Mouse (Mus musculus) adrenal gland, postnatal 14 days (tissue): ENCODE measurements around the gene Sv2b. TPM values are rescaled to one million over a fixed set of nuclear protein-coding genes. Genes with fewer than 3 reads are reported as not detected.
"Not testable (repeated sequence)": the region's sequence is repeated elsewhere in the genome, so short reads cannot be mapped to it uniquely, and the experiment has no call there.

ENCODE experiments used
- DNase-seq: peaks from one replicate; pipeline ENCODE4 v3.0.0; 2021; ENCODE audit warnings: mixed read lengths
- long read RNA-seq, 2 experiments: library from polyadenylated mRNA; stranded (forward); transcript quantifications; one replicate each; pipeline ENCODE4 v2.0.0; 2021
- total RNA-seq: library from RNA; stranded (reverse); gene quantifications from 2 replicates; pipeline ENCODE4 v1.2.3, GENCODE M21; 2021

Sv2b gene
- total RNA-seq, result 0.45 and 0.67 TPM in 2 replicates
- long read RNA-seq, experiment 1, result 0 reads
- long read RNA-seq, experiment 2, result 0 reads

DNA sequence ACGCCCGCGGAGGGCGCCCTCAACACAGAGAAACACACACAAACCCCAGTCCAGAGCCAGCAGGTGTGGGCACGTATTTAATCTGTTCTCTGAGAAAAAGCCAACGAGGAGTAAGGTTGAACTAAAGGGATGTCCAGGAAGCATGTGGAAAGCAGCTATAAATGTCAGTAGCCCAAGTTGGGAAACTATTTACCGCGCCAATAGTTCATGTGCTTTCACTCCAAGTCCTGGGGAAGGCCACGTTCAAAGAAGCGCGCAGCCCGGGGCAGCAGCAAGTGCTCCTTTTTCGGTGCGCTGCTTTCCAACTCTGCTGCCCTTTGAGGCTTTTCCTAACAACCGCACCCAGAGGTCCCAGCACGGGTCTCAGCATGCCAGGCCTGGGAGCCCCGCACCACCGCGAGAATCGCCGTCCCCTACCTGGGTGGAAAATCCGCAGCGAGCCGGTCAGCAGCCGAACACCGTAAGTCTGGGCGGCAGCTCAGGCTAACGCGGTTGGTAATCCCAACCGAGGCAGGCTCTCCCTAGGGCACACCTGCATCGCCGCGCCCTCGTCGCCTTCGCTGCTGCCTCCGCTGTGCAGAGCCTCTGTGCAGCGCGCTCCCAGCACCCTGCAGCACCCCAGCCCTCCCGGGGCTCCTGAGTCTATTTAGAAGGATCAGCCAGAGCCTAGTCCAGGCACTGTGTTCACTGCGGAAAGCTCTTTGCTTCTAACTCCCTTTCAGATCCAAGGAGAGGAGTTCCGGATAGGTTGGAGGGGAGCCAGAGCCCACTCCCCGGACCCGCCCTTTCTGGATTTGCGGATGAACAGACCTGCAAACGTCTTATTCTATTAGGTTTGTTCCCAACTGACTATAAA, at the start of gene Sv2b:
Gene Sv2b, minus strand, starts transcription at position 806 of the 856 bp plus-strand sequence.
- peak; percentile 26 for DNase-seq

DNA sequence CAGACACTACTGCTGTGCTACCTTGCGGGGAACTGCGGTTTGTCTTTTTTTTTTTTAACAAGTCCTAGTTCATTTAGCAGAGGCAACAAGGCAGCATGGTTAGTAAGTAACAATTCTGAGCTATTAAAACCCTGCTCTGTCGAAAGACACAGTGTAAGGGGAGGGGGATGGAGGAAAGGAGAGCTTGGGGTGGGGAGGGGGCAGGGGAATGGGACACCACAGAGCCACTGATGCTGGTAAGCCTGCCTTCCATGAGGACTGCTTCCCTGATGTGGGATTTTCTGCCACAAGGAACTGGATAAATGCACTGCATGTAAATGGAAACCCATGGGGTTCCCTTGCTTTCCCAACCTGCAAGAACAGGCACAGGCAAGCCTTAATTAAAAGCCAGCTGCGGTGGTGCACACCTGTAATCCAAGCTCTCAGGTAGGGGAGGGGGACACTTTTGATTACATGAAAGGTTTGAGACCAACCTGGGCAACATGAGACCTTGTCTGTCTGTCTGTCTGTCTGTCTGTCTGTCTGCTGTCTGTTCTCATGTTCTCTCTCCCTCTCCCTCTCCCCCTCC, 49.3 kb upstream of the Sv2b start:
- no peak for DNase-seq

- DNase-seq, result no peak
Observed at GRCm38 (mm10) chr7:75355521-75355920, 46.5 kb upstream of the Sv2b start.

DNA sequence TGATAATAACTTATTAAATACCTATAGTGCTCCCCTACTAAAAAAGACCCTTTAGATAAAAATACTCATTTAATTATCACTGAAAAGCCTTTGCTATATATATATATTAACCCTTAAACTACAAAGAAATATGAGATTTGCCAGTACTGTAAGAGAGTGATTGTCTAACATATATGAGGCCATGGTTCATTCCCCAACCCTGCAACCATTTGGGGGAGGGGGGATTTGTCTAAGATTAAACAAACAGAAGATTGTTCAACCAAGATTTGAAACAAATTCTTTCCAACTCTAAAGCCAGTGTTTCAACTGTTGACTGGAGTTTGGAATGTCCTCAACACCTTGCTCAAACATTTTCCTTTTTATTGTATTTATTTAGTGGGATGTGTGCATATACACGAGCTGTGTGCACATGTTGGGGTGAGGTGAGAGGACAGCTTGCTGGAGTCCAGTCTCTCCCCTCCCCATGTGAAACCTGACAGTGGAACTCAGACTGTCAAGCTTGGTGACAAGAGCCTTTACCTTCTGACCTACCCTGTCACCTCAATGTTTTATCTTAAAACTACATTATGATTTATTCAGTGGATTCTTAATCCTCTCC, 43.8 kb upstream of the Sv2b start:
- no peak for DNase-seq

- no peak for DNase-seq
Observed at GRCm38 (mm10) chr7:75350172-75350571, 41.1 kb upstream of the Sv2b start.

DNA sequence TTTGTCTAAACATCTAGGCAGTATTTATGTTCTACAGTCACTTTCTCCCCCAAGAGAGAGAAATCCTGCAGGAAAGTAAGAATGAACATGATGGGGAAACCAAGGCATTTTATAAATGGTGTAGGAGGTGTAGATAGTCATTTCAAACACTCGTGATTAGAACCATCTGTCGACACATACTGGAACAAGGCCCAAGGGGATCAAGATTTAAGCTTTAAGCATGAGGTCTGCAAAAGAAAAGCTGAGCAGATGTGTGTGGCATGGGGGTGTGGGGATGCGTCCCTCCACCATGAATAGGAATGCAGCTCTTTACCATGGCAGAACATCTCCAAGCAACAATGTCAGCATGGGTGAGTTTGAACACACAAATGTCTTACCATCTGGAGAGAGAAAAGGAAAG, 23.2 kb upstream of the Sv2b start:
- DNase-seq, result no peak

DNA sequence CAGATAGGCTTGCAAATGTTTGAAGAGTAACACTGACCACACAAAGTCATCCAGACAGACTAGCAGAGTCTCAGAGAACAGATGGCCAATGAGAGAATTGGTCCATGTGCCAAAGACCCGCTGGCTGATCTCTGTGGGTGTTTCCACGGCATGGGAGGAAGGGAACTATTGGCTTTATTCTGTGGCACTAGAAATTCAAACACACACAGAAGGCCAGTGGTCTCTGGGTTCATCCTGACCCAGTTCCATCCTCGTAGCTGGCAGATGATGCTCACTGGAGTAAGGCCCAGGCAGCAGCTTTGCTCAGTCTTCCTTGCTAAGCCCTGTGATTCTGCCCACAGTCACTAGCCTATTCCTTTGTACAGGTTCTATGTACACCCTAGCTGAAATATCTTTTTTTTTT, 20.7 kb upstream of the Sv2b start:
- no peak for DNase-seq

DNA sequence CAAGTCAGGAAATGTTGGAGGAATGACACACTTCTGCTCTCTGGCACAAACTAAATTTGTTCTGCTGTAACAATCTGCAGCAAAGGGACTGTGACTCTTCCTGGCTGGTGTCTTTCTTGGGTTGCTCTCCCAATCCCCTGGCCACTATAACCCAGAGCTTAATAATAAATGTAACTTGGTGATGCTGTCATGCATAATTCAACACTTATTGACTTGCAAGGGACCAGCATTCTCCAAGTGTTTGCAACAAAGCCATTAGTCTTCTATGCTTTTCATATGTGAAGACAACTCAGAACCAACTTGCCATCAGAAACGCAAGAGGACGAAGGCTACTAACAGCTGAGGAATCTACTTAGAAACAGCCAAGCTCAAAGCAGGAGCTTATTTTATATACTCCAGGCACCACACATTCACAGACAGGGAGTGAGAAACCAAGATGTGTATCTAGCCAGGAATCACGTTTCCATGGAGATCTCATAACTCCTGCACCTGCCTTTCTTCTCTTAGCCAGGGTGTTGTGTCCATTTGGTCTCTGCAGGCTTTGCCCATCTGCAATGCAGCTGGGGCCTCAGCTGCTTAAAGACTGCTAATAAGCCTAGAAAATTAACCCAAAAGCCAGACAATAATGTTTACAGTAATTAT, 19.8 kb upstream of the Sv2b start:
- DNase-seq, result no peak

DNA sequence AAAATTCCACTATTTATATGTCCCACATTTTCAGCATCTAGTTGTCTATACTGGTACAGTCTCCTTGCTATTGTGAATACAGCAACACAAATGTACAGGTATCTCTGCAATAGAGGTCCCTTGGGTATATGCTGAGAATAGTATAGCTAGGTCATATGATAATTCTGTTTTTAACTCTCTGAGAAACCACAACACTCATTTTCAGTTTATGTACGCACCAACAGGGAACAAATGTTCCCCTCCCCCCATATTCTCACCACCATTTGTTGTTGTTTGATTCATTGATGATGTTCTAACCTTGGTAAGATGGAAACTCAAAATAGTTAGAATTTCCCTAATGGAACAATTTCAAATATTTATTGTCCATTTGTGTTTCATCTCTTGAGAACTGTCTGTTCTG, 16.2 kb upstream of the Sv2b start:
- DNase-seq, result no peak

DNA sequence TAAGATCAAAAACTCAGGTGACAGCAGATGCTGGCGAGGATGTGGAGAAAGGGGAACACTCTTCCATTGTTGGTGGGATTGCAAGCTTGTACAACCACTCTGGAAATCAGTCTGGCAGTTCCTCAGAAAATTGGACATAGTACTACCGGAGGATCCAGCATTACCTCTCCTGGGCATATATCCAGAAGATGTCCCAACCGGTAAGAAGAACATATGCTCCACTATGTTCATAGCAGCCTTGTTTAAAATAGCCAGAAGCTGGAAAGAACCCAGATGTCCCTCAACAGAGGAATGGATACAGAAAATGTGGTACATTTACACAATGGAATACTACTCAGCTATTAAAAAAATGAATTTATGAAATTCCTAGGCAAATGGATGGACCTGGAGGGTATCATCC, 13.7 kb upstream of the Sv2b start:
- DNase-seq, result not testable (repeated sequence)

- DNase-seq, result no peak
Observed at GRCm38 (mm10) chr7:75320009-75320408, 10.9 kb upstream of the Sv2b start.

DNA sequence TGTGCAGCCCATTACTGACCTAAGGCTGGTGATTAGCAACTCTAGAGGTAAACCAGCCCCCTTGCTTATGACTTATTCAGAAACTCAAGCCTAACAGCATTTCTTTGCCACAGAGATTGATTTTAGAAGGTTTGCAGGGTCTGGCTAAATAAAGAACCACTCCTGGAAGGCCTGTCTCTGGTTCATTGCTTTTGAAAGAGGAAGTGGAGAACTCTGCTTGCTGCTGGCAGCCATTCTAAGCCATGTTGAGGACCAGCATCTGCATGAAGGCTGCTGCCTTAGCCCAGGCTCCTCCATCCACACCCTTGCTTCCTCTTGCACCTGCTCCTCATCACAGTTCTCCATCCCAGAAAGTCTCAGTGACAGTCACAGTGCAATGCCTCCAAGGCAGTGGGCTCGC, 9.3 kb upstream of the Sv2b start:
- no peak for DNase-seq

GRCm38 (mm10) chr7:75314873-75315272, 5.8 kb upstream of the Sv2b start:
- no peak for DNase-seq

DNA sequence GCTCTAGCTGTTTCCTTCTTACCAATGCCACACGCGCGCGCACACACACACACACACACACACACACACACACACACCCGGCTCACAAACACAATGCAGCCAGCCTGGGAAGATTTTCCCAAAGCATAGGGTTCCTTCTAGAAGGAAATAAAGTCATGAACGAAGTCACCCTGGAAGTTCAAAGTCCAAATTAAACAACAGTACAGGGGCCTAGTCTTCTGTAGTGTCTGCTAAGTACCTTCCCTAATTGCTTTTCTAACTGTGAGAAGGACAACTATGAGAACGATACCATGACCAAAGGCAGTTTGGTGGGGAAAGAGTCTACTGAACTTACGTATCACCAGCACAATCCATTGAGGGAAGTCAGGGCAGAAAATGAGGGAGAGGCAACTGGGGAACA, 508 bp upstream of the Sv2b start:
- DNase-seq, result no peak

DNA sequence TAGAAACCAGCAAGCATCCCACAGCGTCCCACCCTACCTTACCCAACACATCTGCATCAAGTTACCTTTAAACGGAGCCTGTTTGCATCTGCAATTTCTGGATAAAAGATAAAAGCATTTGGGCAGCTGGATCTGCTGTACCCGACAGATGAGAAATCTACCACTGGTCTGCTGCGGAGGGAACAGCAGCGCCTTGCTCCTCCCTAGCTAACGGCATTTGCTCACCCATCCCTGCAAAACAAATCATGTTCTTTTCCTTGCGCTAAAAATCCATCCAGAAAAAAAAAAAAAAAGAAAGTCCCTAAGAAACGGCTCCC, 964 bp downstream of the Sv2b start:
- peak; percentile 4 for DNase-seq

DNA sequence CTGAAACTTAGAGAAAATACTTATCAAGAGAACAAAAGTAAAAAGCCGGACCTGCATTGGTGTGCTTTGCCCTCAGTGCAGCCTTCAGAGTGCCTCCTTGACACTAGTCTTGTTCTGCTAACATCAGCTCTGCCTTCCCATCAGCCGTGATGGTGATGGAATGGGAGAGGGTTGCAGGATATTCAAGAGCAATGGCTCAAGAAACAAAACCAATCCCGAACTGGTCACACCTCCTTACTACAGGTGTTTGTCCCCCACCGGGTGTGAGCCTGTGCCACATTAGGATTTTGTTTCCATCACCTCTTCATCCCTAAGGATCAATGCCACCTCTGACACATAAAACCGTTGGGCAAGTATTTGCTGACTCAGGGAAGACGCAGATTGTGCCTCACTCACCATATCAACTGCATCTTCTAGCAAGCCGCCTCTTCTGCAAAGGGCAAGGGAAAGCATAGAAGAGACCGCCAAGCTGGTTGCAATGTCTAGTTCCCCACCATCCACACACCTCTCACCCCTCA, 1.4 kb downstream of the Sv2b start:
- no peak for DNase-seq

DNA sequence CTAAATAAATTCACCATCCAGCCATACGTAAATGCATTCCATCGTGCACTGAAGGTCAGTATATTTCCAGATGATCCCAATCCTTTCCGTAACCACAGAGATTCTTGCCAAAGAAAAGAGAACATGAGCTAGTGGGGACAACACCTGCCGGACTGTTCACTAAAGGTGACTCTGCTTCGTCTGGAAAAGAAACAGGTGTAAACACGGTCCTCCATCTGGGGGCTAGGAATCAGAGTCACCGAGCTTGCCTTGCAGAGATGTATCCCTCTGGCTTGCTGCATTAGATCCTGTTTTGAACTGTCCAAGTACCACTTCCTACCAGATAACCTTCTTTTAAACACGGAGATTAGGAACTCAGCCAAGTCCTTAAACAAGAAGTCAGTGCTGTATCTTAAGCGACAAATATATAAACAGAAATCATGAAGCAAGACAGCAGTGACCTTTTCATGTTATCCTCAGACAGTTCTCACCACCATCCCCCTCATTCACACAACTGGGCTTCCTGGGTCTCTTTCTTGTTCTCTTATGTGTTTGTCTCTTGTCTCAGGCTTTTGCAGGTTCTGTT, 3.1 kb downstream of the Sv2b start:
- DNase-seq, result no peak

GRCm38 (mm10) chr7:75302523-75303215, 6.4 kb downstream of the Sv2b start:
- DNase-seq, result peak; percentile 56

GRCm38 (mm10) chr7:75299245-75299644, 9.8 kb downstream of the Sv2b start:
- no peak for DNase-seq

GRCm38 (mm10) chr7:75296688-75297119, 12.4 kb downstream of the Sv2b start:
- no peak for DNase-seq

- no peak for DNase-seq
Observed at GRCm38 (mm10) chr7:75295228-75295865, 13.7 kb downstream of the Sv2b start.
